Mouse (Mus musculus) erythroblast, embryonic 14.5 days (primary cell): Measurements from ENCODE around the gene Tekt3. TPM values are rescaled to one million over a fixed set of nuclear protein-coding genes. Genes with fewer than 3 reads are reported as not detected.

Source experiments
- H3K27me3 ChIP-seq: 2 replicates; pipeline ENCODE4 v1.6.1; 2012; ENCODE audit warnings: inconsistent platforms; ENCODE audit not compliant: control insufficient read depth
- H3K36me3 ChIP-seq: 2 replicates; pipeline ENCODE4 v1.6.1; 2012; ENCODE audit warnings: mild to moderate bottlenecking, inconsistent platforms; ENCODE audit not compliant: control insufficient read depth
- H3K4me1 ChIP-seq: 2 replicates; pipeline ENCODE4 v1.6.1; 2012; ENCODE audit warnings: inconsistent platforms; ENCODE audit not compliant: control insufficient read depth
- H3K4me3 ChIP-seq: replicated peaks from 2 replicates; pipeline ENCODE3; 2012; ENCODE audit warnings: moderate library complexity, mild to moderate bottlenecking, inconsistent platforms
- H3K9me3 ChIP-seq: 2 replicates; pipeline ENCODE4 v1.6.1; 2012; ENCODE audit warnings: low read length, inconsistent platforms, mixed read lengths; ENCODE audit not compliant: control insufficient read depth
- GATA1 ChIP-seq: IDR thresholded peaks from 2 replicates; pipeline ENCODE4 v1.6.1; 2012; ENCODE audit warnings: low read length, inconsistent platforms, mixed read lengths
- TAL1 ChIP-seq: IDR thresholded peaks from 3 replicates; pipeline ENCODE4 v1.6.1; 2012; ENCODE audit warnings: low read length, inconsistent platforms, mixed read lengths
- polyA plus RNA-seq: library from polyadenylated mRNA; stranded (reverse); fragments of >175 nt; gene quantifications from 2 replicates; pipeline ENCODE4 v1.2.3, GENCODE M21; 2012

The Tekt3 gene
- polyA plus RNA-seq, 1 experiment, result not detected

GRCm38 (mm10) chr11:63134021-63134420 lies 72.6 kb downstream of the Tekt3 start:
- Histone ChIP-seq H3K27me3 (peaks cover 60% of the 10 kb centered on the region), H3K9me3 (no peaks in the 10 kb centered on the region), H3K4me1 (no peaks in the 10 kb centered on the region), H3K4me3 (no peak overlapping the region), H3K36me3 (no peaks in the 10 kb centered on the region)
- TF ChIP-seq GATA1 (no peak), TAL1 (no peak)

- Histone ChIP-seq H3K4me3 (no peak overlapping the region), H3K36me3 (no peaks in the 10 kb centered on the region), H3K27me3 (peaks cover 51% of the 10 kb centered on the region), H3K4me1 (no peaks in the 10 kb centered on the region), H3K9me3 (no peaks in the 10 kb centered on the region)
- TF ChIP-seq GATA1, result no peak
- TF ChIP-seq TAL1, result no peak
These were observed 73.5 kb downstream of the Tekt3 start for GRCm38 (mm10) chr11:63134742-63135482.

GRCm38 (mm10) chr11:63135622-63136021 lies 74.2 kb downstream of the Tekt3 start:
- no peak overlapping the region for H3K4me3 ChIP-seq

GRCm38 (mm10) chr11:63136205-63136604 lies 74.8 kb downstream of the Tekt3 start:
- H3K36me3 ChIP-seq, result no peaks in the 10 kb centered on the region
- TF ChIP-seq TAL1, result no peak
- no peak for TF ChIP-seq GATA1

More at GRCm38 (mm10) chr11:63135622-63136021, 74.2 kb downstream of the Tekt3 start:
- Histone ChIP-seq H3K36me3 (no peaks in the 10 kb centered on the region), H3K27me3 (peaks cover 44% of the 10 kb centered on the region), H3K9me3 (no peaks in the 10 kb centered on the region), H3K4me1 (no peaks in the 10 kb centered on the region)
- TF ChIP-seq TAL1 (no peak), GATA1 (no peak)

GRCm38 (mm10) chr11:63136836-63137416 lies 75.5 kb downstream of the Tekt3 start:
- Histone ChIP-seq H3K9me3 (no peaks in the 10 kb centered on the region), H3K36me3 (no peaks in the 10 kb centered on the region), H3K4me3 (no peak overlapping the region), H3K27me3 (peaks cover 31% of the 10 kb centered on the region), H3K4me1 (no peaks in the 10 kb centered on the region)
- TF ChIP-seq TAL1, result no peak
- TF ChIP-seq GATA1, result no peak

More at GRCm38 (mm10) chr11:63136205-63136604, 74.8 kb downstream of the Tekt3 start:
- H3K9me3 ChIP-seq, result no peaks in the 10 kb centered on the region
- H3K4me3 ChIP-seq, result no peak overlapping the region
- H3K27me3 ChIP-seq, result peaks cover 38% of the 10 kb centered on the region
- H3K4me1 ChIP-seq, result no peaks in the 10 kb centered on the region

- no peaks in the 10 kb centered on the region for H3K9me3 ChIP-seq
- no peak overlapping the region for H3K4me3 ChIP-seq
- peaks cover 13% of the 10 kb centered on the region for H3K27me3 ChIP-seq
- no peaks in the 10 kb centered on the region for H3K4me1 ChIP-seq
- TF ChIP-seq TAL1 (no peak), GATA1 (no peak)
- H3K36me3 ChIP-seq, result no peaks in the 10 kb centered on the region
These were observed 77.3 kb downstream of the Tekt3 start for GRCm38 (mm10) chr11:63138739-63139138.

GRCm38 (mm10) chr11:63142311-63142710 lies 80.9 kb downstream of the Tekt3 start:
- no peaks in the 10 kb centered on the region for H3K9me3 ChIP-seq

GRCm38 (mm10) chr11:63142816-63143215 lies 81.4 kb downstream of the Tekt3 start:
- H3K4me1 ChIP-seq, result no peaks in the 10 kb centered on the region

More at GRCm38 (mm10) chr11:63142311-63142710, 80.9 kb downstream of the Tekt3 start:
- Histone ChIP-seq H3K36me3 (no peaks in the 10 kb centered on the region), H3K4me3 (no peak overlapping the region), H3K27me3 (no peaks in the 10 kb centered on the region), H3K4me1 (no peaks in the 10 kb centered on the region)
- TF ChIP-seq GATA1, result no peak
- no peak for TF ChIP-seq TAL1

GRCm38 (mm10) chr11:63143486-63143885 lies 82.0 kb downstream of the Tekt3 start:
- Histone ChIP-seq H3K27me3 (no peaks in the 10 kb centered on the region), H3K9me3 (no peaks in the 10 kb centered on the region), H3K4me3 (no peak overlapping the region), H3K36me3 (no peaks in the 10 kb centered on the region), H3K4me1 (no peaks in the 10 kb centered on the region)
- no peak for TF ChIP-seq TAL1
- no peak for TF ChIP-seq GATA1

More at GRCm38 (mm10) chr11:63142816-63143215, 81.4 kb downstream of the Tekt3 start:
- H3K4me3 ChIP-seq, result no peak overlapping the region
- no peaks in the 10 kb centered on the region for H3K9me3 ChIP-seq
- TF ChIP-seq TAL1 (no peak), GATA1 (no peak)
- no peaks in the 10 kb centered on the region for H3K36me3 ChIP-seq
- H3K27me3 ChIP-seq, result no peaks in the 10 kb centered on the region

Other genes with a start within 250 kb of the Tekt3 start
- not detected in 2 replicates for gene Trim16, start 241.4 kb upstream of the Tekt3 start, polyA plus RNA-seq
- not detected in 2 replicates for gene Fbxw10, start 214.6 kb upstream of the Tekt3 start, polyA plus RNA-seq
- not detected in 2 replicates for gene Tvp23b, start 182.2 kb upstream of the Tekt3 start, polyA plus RNA-seq
- gene Cdrt4, start 110.5 kb upstream of the Tekt3 start, polyA plus RNA-seq, result not detected in 2 replicates
- gene Pmp22, start 67.3 kb downstream of the Tekt3 start, polyA plus RNA-seq, result 0.04 and 0.05 TPM in 2 replicates